Mouse (Mus musculus) heart, adult 2 months (tissue): ENCODE measurements around the gene Tmem189.

Source experiments
- CTCF ChIP-seq: fragments of 200-600 bp; IDR thresholded peaks from 2 replicates; pipeline ENCODE4 v1.8.1; 2022; ENCODE audit warnings: antibody characterized with exemption, mild to moderate bottlenecking, moderate library complexity
- EP300 ChIP-seq: fragments of 200-500 bp; IDR thresholded peaks from 2 replicates; pipeline ENCODE4 v1.6.1; 2011; ENCODE audit warnings: low read depth, low read length, control low read depth; ENCODE audit not compliant: insufficient read depth
- POLR2A ChIP-seq: fragments of 200-500 bp; IDR thresholded peaks from 2 replicates; pipeline ENCODE4 v1.6.1; 2011; ENCODE audit warnings: mild to moderate bottlenecking, low read depth, low read length, control low read depth; ENCODE audit not compliant: insufficient read depth

DNA sequence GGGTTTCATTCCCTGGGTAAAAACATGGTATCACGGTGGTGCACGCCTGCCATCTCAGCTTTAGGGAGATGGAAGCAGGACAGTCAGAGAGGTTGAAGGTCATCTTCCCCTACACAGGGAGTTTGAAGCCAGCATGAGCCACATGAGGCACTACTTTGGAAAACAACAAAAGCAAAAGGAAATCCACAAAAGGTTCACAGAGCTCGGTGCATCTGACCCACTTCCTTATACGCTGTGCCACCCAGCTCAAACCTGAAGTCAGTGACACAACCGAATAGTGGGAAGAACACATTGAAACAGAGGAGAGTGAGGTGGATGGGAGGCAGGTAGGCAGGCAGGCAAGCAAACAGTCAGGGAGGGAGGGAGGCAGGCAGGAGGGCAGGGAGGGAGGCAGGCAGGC lies 11.8 kb upstream of the Tmem189 start:
- TF ChIP-seq CTCF (no peak), POLR2A (no peak), EP300 (no peak)
